In genomic region chr15:74193809-74194522, GRCm38 (mm10) we compare ENCODE assay signal across 16 mouse cellular contexts.
DNase-seq lines count a peak whose midpoint lies in the region; ATAC-seq and TF ChIP-seq lines count a peak whose summit lies in the region.
"Had no signal": no experiment of that assay in that cellular context is flagged by ENCODE, and none has a peak within 500 bp of the region (broad histone marks: within the 10 kb centered on the region; RNA-seq: fewer than 3 reads in every experiment).

No protein-coding gene starts in this region.

- no peaks in the 10 kb centered on the region for H3K36me3 ChIP-seq in forebrain, embryonic 11.5 days (ENCODE audit: control insufficient read depth, insufficient read depth, low read length)
- H3K36me3 ChIP-seq in hindbrain, embryonic 14.5 days (replicated peaks; ENCODE audit: control insufficient read depth, insufficient read depth): no peaks in the 10 kb centered on the region
- no peaks in the 10 kb centered on the region for H3K36me3 ChIP-seq in midbrain, embryonic 15.5 days (replicated peaks)
- H3K36me3 ChIP-seq: kidney, embryonic 15.5 days had no signal

- no peaks in the 10 kb centered on the region for H3K9me3 ChIP-seq in forebrain, embryonic 11.5 days (ENCODE audit: control insufficient read depth, low read length)
- H3K9me3 ChIP-seq in hindbrain, embryonic 14.5 days (ENCODE audit: control insufficient read depth, low read length): no peaks in the 10 kb centered on the region
- no peaks in the 10 kb centered on the region for H3K9me3 ChIP-seq in midbrain, embryonic 15.5 days
- H3K9me3 ChIP-seq: kidney, embryonic 15.5 days had no signal

- TF ChIP-seq CTCF in brain, embryonic 14.5 days (IDR thresholded peaks at IDR 0.05; ENCODE audit: borderline replicate concordance, extremely low read depth, insufficient read depth, insufficient read length): no peak

- ATAC-seq in forebrain, embryonic 11.5 days (replicated peaks; ENCODE audit: low FRiP score): peak; percentile 82
- ATAC-seq in hindbrain, embryonic 14.5 days (ENCODE audit: low FRiP score): peak; percentile 34; the same call in 1 of the 2 replicates
- ATAC-seq in midbrain, embryonic 15.5 days (replicated peaks): peak; percentile 67
- ATAC-seq in cerebellum, adult (ENCODE audit: insufficient number of reproducible peaks, low FRiP score, low TSS enrichment): no peak

- H3K27me3 ChIP-seq in forebrain, embryonic 11.5 days (ENCODE audit: control insufficient read depth, insufficient read depth, low read length): no peaks in the 10 kb centered on the region
- no peaks in the 10 kb centered on the region for H3K27me3 ChIP-seq in hindbrain, embryonic 14.5 days (ENCODE audit: control insufficient read depth, insufficient read depth, low read length)
- H3K27me3 ChIP-seq in midbrain, embryonic 15.5 days (replicated peaks): no peaks in the 10 kb centered on the region

- no peak overlapping the region for H3K4me3 ChIP-seq in forebrain, embryonic 11.5 days (ENCODE audit: low read depth, low read length)
- no peak overlapping the region for H3K4me3 ChIP-seq in hindbrain, embryonic 14.5 days (replicated peaks; ENCODE audit: low read length)
- no peak overlapping the region for H3K4me3 ChIP-seq in midbrain, embryonic 15.5 days
- H3K4me3 ChIP-seq: kidney, embryonic 15.5 days had no signal

- H3K4me1 ChIP-seq in forebrain, embryonic 11.5 days (replicated peaks; ENCODE audit: control insufficient read depth, insufficient read depth, low read length): peaks cover 21% of the 10 kb centered on the region
- peaks cover 31% of the 10 kb centered on the region for H3K4me1 ChIP-seq in hindbrain, embryonic 14.5 days (replicated peaks; ENCODE audit: control insufficient read depth, insufficient read depth, low read length)
- H3K4me1 ChIP-seq in midbrain, embryonic 15.5 days: peaks cover 20% of the 10 kb centered on the region

- DNase-seq in brain, embryonic 14.5 days (ENCODE audit: low read depth): peak; percentile 96
- peak; percentile 71 for DNase-seq in forebrain, embryonic 11.5 days (ENCODE audit: low spot score)
- DNase-seq in hindbrain, embryonic 14.5 days (ENCODE audit: low spot score): no peak
- DNase-seq in cerebellum, adult 11-12 months: no peak
- no peak for DNase-seq in frontal cortex, postnatal 25 days (ENCODE audit: low spot score in 2 of 2)
- DNase-seq: cerebellum, postnatal 25 days; gastrocnemius, postnatal 25 days; liver; lung, adult 18-20 months; lung, postnatal 4 days; right cerebral cortex, postnatal 25 days; thymus, postnatal 14 days had no signal

- no peak for TF ChIP-seq POLR2A in brain, embryonic 14.5 days (IDR thresholded peaks at IDR 0.05; ENCODE audit: borderline replicate concordance, extremely low read depth, insufficient read depth, insufficient read length, poor library complexity, severe bottlenecking)

- 45% methylated on average over 13 of the region's 13 CpGs for WGBS in forebrain, embryonic 11.5 days
- 45% methylated on average over 13 of the region's 13 CpGs for WGBS in hindbrain, embryonic 14.5 days
- WGBS in midbrain, embryonic 15.5 days: 44% methylated on average over 13 of the region's 13 CpGs

- no peak overlapping the region for H3K9ac ChIP-seq in forebrain, embryonic 11.5 days (ENCODE audit: low read length)
- H3K9ac ChIP-seq in hindbrain, embryonic 14.5 days: no peak overlapping the region
- no peak overlapping the region for H3K9ac ChIP-seq in midbrain, embryonic 15.5 days
- H3K9ac ChIP-seq: kidney, embryonic 15.5 days had no signal

- 0 out of 2 replicates have a peak overlapping the region, but pooled peaks have one; percentile 20 for H3K27ac ChIP-seq in forebrain, embryonic 11.5 days (ENCODE audit: low read depth, low read length)
- H3K27ac ChIP-seq in hindbrain, embryonic 14.5 days: peak overlapping the region; percentile 44; the same call in 1 of the 2 replicates
- peak overlapping the region; percentile 57 for H3K27ac ChIP-seq in midbrain, embryonic 15.5 days
- H3K27ac ChIP-seq: kidney, embryonic 15.5 days; stomach, postnatal 0 days had no signal

- no peak overlapping the region for H3K4me2 ChIP-seq in forebrain, embryonic 11.5 days (ENCODE audit: low read depth, low read length, severe bottlenecking)
- H3K4me2 ChIP-seq in hindbrain, embryonic 14.5 days (replicated peaks): no peak overlapping the region
- H3K4me2 ChIP-seq in midbrain, embryonic 15.5 days: no peak overlapping the region
- H3K4me2 ChIP-seq: kidney, embryonic 15.5 days had no signal

Comparison
In these comparisons a context has a peak if more than half of its experiments do, and no peak if none do; other contexts are left out.
1. DNase-seq: peak in brain, embryonic 14.5 days (single experiment) and forebrain, embryonic 11.5 days (single experiment); none in hindbrain, embryonic 14.5 days (single experiment), cerebellum, adult 11-12 months (single experiment) and frontal cortex, postnatal 25 days (0 of 2).
2. Peak in every context shown above with its lines, with median percentiles within 50 percentile points of each other: H3K27ac ChIP-seq.